Mouse (Mus musculus) spleen, adult 2 months (tissue): ENCODE data around the gene Gm6710. TPM values are rescaled to one million over a fixed set of nuclear protein-coding genes. Genes with fewer than 3 reads are reported as not detected.
"Not testable (repeated sequence)": the region's sequence is repeated elsewhere in the genome, so short reads cannot be mapped to it uniquely, and the experiment has no call there.

Experiments
- DNase-seq, 2 experiments: peaks; one replicate each; pipeline versions ENCODE4 v3.0.0 to v3.0.0-alpha.2; 2012 to 2021; ENCODE audit warnings: low spot score in 2 of 2, low read depth in 1 of 2
- H3K27ac ChIP-seq: fragments of 200-500 bp; 2 replicates; pipeline ENCODE4 v1.5.1; 2012; ENCODE audit warnings: low read length, inconsistent platforms; ENCODE audit not compliant: insufficient read depth
- H3K27me3 ChIP-seq: fragments of 200-500 bp; 2 replicates; pipeline ENCODE4 v1.6.1; 2012; ENCODE audit warnings: mild to moderate bottlenecking, moderate library complexity, low read length, inconsistent platforms; ENCODE audit not compliant: control insufficient read depth, insufficient read depth
- H3K36me3 ChIP-seq: fragments of 200-500 bp; 2 replicates; pipeline ENCODE4 v1.6.1; 2012; ENCODE audit warnings: mild to moderate bottlenecking, low read length, inconsistent platforms; ENCODE audit not compliant: control insufficient read depth, insufficient read depth
- H3K4me1 ChIP-seq: fragments of 200-500 bp; 2 replicates; pipeline ENCODE4 v1.6.1; 2011; ENCODE audit warnings: inconsistent platforms; ENCODE audit not compliant: control insufficient read depth, insufficient read depth, insufficient read length
- H3K4me3 ChIP-seq: fragments of 200-500 bp; 2 replicates; pipeline ENCODE4 v1.5.1; 2011; ENCODE audit warnings: mild to moderate bottlenecking, inconsistent platforms; ENCODE audit not compliant: insufficient read depth, insufficient read length; ENCODE audit errors: extremely low read depth
- WGBS: fragments of 180-500 bp; shearing (Covaris S2); methylation state at CpG from one replicate; pipeline ENCODE4 v1.1.7; 2018; 5-methylcytosine and 5-hydroxymethylcytosine counted together
- polyA plus RNA-seq: library from polyadenylated mRNA; depleted of rRNA; stranded (reverse); fragments of >200 nt; gene quantifications from 2 replicates; pipeline ENCODE4 v1.2.3, GENCODE M21; 2012; rRNA removed

Gm6710 gene
- 0.41 TPM in 1 of 2 replicates, not detected in the other for polyA plus RNA-seq

GRCm38 (mm10) chr2:175869024-175869423, at the start of gene Gm6710:
TSS of gene Gm6710 (plus strand) at chr2:175869219.
- H3K4me3 ChIP-seq, H3K27me3 ChIP-seq, H3K4me1 ChIP-seq, DNase-seq, H3K27ac ChIP-seq, H3K36me3 ChIP-seq: not testable (repeated sequence)
- WGBS: no CpG with 5 or more reads among the region's 7 CpGs

Other genes starting within 250 kb of the Gm6710 start
- gene Gm11007, start 225.2 kb upstream of the Gm6710 start, polyA plus RNA-seq: not detected in 2 replicates
- not detected in 2 replicates for gene Zfp969, start 165.6 kb upstream of the Gm6710 start, polyA plus RNA-seq
- gene Gm2007, start 127.7 kb upstream of the Gm6710 start, polyA plus RNA-seq: not detected in 2 replicates
- 0.19 and 0.95 TPM in 2 replicates for gene Gm14288, start 68.1 kb upstream of the Gm6710 start, polyA plus RNA-seq
- gene Zfp966, start 61.9 kb downstream of the Gm6710 start, polyA plus RNA-seq: 0.08 and 0.27 TPM in 2 replicates
- 0.14 and 0.15 TPM in 2 replicates for gene Gm2026, start 96.1 kb downstream of the Gm6710 start, polyA plus RNA-seq